Mouse (Mus musculus) right cerebral cortex, postnatal 14 days (tissue): ENCODE measurements around the gene Cep85l.

ENCODE experiments used
- DNase-seq: peaks from one replicate; pipeline ENCODE4 v3.0.0; 2022

Gene Cep85l

DNA sequence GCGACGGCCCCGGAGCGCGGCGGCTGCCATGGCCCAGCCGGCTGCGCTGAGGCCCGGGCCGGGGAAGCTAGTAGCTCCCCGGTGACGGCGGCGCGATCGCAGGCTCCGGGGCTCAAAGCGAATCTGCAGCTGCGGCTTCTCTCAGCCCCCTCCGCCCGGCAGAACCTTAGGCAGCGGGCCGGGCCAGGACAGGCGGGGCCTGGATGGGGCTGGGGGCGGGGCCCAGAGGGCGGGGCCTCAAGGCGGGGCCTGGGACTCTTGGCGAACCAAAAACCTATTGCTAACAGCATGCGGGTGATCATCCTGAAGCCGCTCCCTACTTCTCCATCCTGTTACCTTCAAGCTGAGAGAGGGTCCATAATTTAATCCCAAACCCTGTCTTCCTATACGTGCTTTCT, at the start of gene Cep85l:
Gene Cep85l (minus strand): TSS at position 239 of the 398 bp plus-strand sequence.
- DNase-seq: peak; percentile 87

DNA sequence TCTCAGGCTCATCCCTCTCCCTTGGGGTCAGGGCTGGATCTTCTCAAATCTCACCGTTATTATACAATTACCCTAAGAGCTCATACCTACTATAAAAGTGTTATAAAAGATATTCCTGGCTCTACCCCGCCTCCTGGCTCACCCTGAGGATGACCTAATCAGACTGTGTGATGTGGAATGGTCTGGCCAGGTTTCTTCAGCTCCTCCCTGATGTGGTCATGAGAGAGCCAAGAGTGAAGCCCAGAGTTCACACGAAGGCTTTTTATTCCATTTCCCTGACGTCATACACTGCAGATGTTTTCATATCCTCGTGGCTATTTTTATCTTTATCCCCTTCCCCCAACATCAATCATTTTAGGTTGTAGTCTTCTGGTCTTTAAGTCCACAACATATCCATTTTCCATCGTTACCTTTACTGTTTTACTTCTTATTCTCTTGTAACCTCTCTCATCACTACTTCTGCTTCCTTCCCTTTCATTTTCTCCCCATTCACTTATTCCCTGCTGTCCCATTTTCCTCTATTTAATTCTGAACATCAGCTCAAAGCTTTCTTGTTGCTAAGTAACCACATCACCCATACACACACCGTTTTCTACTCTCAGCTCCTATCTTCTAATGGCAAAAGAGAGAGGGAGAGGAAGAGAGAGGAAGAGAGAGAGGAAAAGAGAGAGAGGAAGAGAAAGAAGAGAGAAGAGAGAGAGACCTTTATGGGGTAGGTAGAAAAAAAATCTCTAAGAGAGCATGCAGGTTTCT, 49.1 kb upstream of the Cep85l start:
- DNase-seq: no peak

GRCm38 (mm10) chr10:53426524-53426923, 46.8 kb upstream of the Cep85l start:
- DNase-seq: no peak

DNA sequence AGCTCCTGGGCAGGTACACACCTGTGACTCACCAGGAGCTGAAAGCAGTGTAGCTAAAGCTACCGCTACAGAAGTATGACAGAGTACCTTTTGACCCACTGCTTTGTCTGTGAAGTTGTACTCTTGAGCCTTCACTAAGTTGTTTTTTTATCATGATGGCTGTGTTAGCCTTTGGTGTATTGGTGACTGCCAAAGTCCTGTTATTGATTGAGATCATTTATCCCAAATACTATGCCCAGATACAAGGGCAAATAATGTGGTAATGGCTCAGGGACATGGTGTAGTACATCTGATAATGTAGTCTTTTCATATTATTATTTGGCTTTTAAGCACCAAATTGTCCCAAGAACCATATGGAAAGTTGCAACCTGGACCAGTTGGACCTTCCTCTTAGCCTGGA, 43.3 kb upstream of the Cep85l start:
- DNase-seq: no peak

GRCm38 (mm10) chr10:53422206-53422605, 42.5 kb upstream of the Cep85l start:
- no peak for DNase-seq

DNA sequence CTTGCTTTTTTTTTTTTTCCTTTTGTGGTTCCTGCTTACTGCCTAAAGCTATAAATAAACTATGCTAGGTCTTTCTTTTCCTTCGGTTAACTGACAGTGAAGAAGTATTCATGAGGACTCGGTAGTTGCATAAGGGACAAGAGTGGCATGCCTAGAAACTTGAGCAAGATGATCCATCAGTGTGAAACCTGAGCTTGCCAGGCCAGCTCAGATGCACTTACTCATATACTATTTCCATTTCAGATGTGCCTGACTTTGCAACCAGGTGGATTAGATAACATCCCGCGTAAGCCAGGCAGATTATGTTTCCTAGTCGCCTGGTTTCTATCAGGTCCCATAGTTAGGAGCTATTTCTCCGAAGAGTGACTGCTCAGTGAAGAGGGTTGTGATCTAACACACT, 41.9 kb upstream of the Cep85l start:
- no peak for DNase-seq

GRCm38 (mm10) chr10:53420069-53420468, 40.3 kb upstream of the Cep85l start:
- no peak for DNase-seq

DNA sequence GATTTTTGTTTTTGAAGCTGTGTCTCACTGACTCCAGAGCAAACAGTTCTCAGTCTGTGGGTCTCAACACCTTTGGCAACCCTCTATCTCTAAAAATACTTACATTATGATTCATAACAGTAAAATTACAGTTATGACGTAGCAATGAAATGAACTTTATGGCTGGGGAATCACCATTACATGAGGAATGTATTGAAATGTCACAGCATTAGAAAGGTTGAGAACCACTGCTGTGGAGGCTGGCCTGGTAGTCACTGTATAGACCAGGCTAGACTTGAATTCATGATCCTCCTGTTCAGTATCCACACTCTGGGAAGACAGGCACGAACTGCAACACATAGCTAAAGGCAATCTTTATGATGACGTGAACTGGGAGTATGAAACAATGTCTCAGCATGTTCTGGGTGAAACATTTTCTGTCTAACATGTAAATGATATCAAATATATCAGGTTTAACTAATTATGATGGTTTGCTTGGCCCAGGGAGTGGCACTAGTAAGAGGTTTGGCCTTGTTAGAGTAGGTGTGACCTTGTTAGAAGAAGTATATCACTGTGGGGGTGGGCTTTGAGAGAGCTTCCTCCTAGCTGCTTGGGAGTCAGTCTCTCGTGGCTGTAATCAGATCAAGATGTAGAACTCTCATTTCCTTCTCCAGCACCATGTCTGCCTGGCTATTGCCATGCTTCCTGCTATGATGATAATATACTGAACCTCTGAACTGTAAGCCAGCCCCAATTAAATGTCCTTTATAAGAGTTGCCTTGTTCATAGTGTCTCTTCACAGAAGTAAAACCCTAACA, 39.6 kb upstream of the Cep85l start:
- DNase-seq: no peak

GRCm38 (mm10) chr10:53417015-53417414, 37.3 kb upstream of the Cep85l start:
- no peak for DNase-seq

- no peak for DNase-seq
Measured at GRCm38 (mm10) chr10:53416152-53416712, 36.5 kb upstream of the Cep85l start.

- no peak for DNase-seq
Measured at GRCm38 (mm10) chr10:53415252-53415651, 35.5 kb upstream of the Cep85l start.

DNA sequence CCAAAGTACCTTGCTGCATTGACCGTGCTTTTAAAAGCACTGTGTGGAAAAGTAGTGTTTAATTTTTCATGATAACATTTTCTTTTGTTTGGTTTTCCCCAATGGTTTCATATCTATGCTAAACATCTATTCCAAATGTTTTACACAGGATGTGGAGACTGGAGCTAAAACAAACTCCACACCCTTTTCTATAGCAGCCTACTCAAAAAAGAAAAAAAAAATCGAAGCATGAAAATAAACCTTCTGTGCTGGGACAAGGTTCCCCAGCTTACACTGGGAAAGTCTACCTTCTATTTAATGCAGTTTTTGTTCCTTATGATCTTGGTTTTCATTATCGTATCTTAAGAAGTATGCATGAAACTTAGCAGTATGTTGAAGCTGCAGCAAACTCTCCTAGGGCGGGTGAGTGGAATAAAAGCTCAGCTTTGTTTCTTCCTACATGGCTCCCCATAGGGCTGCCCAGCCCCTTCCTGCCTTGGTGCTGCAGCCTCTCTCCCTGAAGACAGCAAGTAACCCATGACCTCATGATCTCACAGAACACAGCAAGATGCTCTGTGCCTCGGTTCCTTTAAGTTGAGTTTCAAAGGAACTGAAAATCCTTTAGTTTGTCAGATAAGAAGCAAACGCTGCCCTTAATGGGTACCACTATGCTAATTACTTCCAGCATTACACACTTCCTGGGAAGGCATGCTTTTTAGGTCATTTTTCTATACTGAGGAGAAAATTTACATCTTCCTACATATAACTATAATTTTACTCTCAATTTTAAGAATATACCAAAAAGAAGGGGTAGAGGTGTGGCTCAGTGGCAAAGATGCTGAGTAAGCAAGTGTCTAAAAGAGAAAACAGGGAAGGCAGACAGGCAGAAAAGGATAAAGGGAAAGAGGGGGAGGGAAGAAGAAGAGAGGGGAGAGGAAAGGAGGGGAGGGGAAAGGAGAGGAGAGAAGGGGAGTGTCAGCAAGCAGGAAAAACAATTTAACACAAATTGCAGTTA, 34.6 kb upstream of the Cep85l start:
- no peak for DNase-seq

DNA sequence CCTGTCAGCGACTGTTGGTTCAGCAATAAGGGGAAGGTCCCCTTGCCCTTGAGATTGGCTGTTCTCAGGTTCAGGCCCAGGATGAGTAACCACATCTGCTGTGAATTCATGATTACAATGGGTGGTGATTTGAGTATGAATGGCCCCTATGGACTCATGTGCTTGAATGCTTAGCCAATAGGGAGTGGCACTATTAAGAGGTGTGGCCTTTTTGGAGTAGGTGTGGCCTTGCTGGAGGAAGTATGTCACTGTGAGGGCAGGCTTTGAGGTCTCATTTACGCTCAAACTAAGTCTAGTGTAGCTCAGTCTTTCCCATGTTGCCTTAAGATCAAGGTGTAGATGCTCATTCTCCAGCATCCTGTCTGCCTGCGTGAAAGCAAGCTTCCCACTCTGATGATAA, 33.2 kb upstream of the Cep85l start:
- no peak for DNase-seq

DNA sequence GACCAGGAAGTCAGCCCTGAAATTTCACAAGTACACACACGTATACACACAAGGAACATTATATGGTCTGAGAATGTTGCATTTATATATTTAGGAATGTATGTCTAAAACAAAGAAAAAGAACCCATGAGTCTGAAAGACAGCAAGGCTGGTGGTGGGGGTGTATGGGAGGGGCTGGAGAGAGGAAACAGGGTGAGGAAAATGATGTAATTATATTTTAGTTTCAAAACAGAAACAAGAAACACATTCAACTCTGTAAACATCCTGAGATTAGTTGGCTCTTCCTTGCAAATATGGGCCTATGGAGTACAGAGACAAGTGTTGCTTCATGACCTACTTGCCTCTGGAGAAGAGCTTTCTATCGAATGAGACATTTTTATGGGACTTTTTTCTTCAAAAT, 32.4 kb upstream of the Cep85l start:
- DNase-seq: no peak

- no peak for DNase-seq
Measured at GRCm38 (mm10) chr10:53410831-53411230, 31.1 kb upstream of the Cep85l start.

DNA sequence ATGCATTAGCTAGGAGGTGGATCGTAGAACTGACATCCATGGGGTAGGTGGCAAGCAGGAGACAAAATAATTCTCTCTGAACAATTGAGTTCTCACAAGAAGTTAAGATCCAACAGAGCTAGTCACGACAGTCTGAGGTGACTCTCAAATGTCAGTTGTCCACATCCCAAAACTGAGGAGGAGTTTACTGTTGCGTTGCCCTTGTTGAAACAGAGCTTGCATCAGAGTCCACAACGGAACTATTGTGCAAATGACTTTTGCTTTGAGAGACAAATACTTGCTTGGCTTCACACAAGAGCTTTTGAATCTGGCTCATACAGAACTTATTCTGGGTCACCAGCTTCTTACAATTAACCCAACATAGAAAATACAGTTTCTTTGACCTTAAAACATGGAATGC, 27.7 kb upstream of the Cep85l start:
- DNase-seq: no peak

- no peak for DNase-seq
Measured at GRCm38 (mm10) chr10:53406845-53407244, 27.1 kb upstream of the Cep85l start.

- no peak for DNase-seq
Measured at GRCm38 (mm10) chr10:53402293-53402692, 22.5 kb upstream of the Cep85l start.

- no peak for DNase-seq
Measured at GRCm38 (mm10) chr10:53399053-53399452, 19.3 kb upstream of the Cep85l start.

DNA sequence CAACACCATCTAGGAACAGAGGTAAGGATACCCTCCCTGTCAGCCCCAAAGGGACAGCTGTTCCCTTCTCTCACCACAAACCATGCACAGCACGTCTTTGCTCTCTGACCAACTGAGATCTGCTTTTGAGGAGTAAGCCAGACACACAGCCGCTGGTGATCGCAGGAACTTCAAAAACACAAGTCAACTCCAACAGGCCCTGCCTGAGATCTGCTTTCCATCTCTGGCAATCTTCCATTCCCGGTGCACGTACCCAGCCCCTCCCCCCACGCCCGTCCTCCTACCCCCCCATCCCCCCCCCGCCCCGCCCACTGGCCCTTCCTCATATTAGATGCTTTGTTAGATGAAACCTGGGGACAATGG, 18.8 kb upstream of the Cep85l start:
- no peak for DNase-seq

GRCm38 (mm10) chr10:53397846-53398539, 18.2 kb upstream of the Cep85l start:
- DNase-seq: no peak
